Mouse (Mus musculus) gastrocnemius, postnatal 36 days (tissue): ENCODE results near the gene Wwc1. TPM values are rescaled to one million over a fixed set of nuclear protein-coding genes. Genes with fewer than 3 reads are reported as not detected.

ENCODE experiments used
- DNase-seq, 2 experiments: peaks; one replicate each; pipeline ENCODE4 v3.0.0; 2022
- intact Hi-C: fragments of 180-260 bp; cut with DNase I; formaldehyde crosslinking; loops from one replicate; pipeline ENCODE4 v1.15.1; 2025
- long read RNA-seq, 2 experiments: library from polyadenylated mRNA; stranded (forward); transcript quantifications; one replicate each; pipeline ENCODE4 v2.0.0; 2021
- total RNA-seq, 2 experiments: library from RNA; stranded (reverse); gene quantifications; 2 replicates each; pipeline ENCODE4 v1.2.3; 2021

The Wwc1 gene
- total RNA-seq, result under 1 TPM in 1 of 2 experiments, not detected in 1; 0.31 TPM
- long read RNA-seq, experiment 1, partial matches to known transcripts, result 0 of 3 reads
- long read RNA-seq, experiment 1, other reads (novel, unspliced or antisense), result 3 of 3 reads
- long read RNA-seq, experiment 2, partial matches to known transcripts, result 0 of 1 reads
- long read RNA-seq, experiment 2, other reads (novel, unspliced or antisense), result 1 of 1 reads

DNA sequence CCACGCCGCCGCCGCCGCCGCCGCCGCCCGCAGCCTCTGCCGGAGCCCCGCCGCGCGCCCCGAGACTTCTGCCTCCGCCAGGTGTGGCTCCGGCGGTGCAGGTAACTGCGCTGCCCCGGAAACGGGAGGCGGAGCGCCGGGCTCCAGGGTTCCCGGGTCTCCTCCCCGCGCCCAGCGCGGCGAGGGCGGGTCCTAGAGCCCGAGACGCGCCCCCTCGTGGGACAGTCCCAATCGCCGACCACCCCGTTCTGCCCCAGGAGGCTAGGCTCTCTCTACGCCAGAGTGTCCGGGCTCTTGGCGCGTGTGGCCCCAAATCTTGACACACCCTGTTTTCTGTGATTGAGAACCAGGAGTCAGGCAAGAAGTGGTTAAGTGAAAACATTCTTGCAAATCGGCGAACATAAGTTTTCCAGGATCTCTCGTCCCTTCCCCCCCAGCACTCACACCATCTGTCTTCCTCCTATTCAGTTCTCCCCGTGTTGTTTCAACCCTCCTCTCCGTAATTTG, at the start of gene Wwc1:
Wwc1 (minus strand) TSS at position 117 of the 507 bp plus-strand sequence.
- no peak for DNase-seq
- intact Hi-C loops, result no loop called here

DNA sequence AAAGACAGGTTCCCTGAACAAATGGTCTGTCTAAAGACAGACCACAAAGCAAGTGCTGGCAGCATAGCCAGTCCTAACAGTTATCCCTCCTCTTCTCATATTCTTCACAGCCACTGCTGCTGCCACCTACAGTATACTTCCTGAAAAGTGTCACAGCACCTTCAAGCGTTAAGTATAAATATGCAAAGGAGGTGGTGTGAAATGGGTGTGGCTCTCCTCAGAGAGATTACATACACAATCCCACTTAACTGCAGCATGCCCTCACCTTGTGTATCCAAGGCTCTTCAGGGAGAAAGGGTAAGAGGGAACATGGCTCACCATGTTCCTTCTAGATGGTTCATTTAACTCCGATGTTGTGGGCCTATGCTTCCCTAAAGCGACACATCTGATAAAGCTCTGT, 39.7 kb upstream of the Wwc1 start:
- intact Hi-C loops, result no loop called here
- no peak for DNase-seq

DNA sequence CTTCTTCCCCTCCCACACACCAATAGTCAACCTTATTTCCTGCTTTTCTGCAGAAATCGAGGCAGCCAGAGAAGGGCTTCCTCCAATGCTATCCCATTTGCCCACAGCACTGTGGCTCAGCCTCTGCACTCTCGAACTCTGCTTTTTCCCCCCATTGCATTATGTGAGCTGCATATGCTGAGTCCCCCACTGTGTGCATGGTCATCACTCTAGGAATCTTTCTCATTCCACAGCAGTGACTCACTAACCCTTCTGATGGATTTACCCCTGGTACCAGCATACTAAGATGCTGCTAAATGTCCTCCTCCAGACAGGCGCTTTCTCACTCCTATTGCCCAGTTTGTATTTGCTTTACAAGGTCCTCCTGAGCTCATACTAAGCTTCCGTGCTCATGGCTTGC, 32.9 kb upstream of the Wwc1 start:
- intact Hi-C loops, result no loop called here

DNA sequence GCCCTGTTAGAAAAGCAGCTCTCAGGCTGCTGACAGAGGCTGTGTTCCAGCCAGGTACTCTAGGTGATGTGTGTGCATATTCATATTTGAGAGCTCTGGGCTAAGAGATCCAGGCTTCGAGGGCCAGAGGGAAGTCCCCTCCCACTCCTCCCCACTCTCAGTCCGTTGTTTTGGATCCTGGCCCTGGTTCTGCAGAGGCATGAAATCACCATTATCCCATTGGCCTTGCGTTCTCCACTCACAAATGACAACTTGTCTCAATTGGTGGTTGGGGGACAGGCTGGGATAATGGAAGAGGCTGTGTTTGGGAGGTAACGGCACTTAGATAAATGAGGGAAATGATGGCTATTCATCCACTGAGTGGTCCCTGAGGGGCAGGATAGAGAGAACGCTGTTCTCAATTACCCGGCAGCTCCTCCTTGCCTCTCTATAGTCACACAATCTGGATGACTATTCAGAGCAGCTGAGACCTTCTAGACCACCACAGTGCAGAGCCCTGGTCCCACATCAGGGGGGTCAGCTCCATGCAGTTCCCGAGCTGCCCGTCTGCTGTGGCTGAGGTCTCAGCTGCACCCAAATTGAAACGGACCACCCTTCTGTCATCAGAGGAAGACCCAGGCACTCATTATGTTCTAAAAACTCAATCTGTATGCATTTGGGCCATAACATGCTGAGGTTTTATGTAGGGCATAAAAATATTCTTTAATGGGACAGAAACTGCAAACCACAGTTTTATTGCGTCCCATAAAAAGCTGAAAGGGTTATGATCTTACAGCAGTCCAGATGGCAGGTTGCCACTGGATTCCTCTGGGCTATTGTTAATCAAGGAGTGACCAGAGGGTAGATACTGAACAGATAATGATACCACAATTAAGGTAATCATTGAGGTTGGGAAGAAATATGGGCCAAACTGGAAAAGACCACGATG, 29.2 kb upstream of the Wwc1 start:
- no peak for DNase-seq
- intact Hi-C loops, result loop anchor here (5.0 kb wide), 1 partner anchor 87 kb away; no protein-coding TSS in a partner anchor

More for the DNA sequence above, 32.9 kb upstream of the Wwc1 start:
- no peak for DNase-seq

DNA sequence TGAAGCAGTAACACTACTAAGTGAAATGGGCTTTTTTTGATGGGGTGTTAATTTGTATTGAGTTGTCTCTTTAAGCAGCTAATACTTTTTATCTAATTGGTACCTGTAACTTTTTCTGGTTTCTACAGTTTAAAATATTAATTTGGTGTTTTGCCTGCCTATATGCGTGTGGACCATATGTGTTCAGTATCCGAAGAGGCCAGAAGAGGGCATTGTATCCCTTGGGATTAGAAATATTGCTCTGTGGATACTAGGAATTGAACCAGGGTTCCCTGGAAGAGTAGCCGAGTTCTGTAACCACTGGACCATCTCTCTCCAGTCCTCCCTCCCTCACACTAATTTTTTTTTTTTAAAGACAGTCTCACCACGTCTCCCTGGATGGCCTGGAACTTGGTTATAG, 22.6 kb upstream of the Wwc1 start:
- intact Hi-C loops, result loop anchor here (5.0 kb wide), 1 partner anchor 161 kb away; no protein-coding TSS in a partner anchor

DNA sequence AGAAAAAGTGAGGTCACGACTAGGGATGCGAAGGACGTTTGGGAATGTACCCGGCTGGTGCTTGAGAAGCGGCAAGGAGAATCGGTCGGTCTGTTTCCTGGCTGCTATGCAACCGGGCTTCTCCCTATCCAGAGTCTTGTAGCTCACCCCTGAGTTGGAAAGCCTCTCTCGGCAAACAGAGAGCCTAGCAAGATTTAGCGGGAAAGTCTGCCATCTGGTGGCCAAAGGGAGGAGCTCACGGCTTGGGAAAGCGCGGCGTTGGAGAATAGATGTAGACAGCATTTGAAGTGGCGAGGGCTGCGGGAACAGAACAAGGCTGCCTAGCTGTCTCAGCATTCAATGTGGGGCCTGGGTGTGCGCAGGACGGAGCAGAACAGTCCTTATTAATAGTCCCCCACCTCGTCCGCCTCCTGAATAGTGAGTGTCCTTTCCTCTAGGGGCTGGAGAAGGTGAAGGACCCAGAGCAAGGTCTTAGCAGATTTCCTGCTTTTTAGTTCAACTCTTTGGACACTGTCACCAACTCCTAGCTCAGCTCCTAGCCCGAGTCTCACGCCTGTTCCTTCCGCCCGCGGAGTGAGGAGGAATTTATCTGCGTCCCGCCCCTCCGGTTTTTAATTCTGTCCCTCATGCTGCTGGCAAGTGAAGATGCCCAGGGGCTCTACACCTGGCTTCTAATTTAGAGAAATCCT, 21.1 kb upstream of the Wwc1 start:
- peak; percentile 64 to 66 for DNase-seq
- intact Hi-C loops, result loop anchor here (5.0 kb wide), 1 partner anchor 159 kb away; no protein-coding TSS in a partner anchor

More for the DNA sequence above, 22.6 kb upstream of the Wwc1 start:
- DNase-seq, result no peak

DNA sequence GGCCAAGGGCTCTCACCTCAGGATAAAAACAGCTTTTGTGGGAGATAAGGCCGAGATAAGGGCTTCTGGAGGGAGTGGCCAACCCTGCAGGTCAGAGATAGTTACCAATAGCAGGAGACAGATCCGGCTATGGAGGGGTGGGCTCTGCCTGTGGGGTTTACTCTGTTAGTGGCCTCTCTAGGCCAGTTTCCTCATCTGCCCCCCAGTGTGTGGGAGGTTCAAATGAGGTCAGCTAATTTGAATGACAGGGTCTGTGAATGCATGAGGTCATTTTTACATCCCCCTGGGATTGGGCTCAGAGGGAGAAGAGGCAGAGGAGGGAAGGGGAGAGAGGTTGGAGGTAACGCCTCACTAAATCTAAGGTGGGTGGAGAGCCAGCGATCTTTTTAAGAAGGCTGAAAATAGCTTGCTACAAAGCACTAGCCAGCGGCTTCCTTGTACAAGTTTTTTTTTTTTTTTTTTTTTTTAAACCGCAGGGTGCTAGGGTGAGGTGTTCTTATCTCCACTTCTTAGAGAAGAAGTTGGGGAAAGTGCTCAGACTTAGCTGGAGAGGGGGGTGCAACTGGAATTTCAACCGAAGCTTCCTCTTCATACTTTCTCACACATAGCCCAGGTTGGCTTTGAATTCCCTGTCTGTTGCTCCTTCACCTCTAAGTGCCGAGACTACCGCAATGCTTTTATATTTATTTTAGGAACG, 20.4 kb upstream of the Wwc1 start:
- no peak for DNase-seq

DNA sequence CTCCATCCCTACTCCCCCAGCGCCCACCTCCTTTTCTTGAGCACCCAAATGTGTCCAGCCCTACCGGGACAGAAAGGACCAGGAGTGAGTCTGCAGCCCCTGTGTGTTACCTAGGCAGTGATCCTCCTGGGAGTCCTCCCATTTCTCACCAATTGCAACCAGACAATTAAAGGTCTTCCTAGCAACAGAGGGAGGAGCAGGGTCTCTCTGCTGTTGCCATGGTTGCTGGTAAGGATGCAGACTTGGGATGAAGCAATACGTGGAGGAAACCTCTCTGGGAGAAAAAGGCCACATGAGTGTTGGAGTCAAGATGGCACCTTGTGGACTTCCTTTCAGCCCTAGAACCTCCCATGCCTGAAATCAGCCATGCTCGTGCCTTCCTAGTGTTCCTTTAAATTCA, 19.7 kb upstream of the Wwc1 start:
- no peak for DNase-seq
- intact Hi-C loops, result loop anchor here (5.0 kb wide), 1 partner anchor 158 kb away; no protein-coding TSS in a partner anchor

More for the DNA sequence above, 20.4 kb upstream of the Wwc1 start:
- intact Hi-C loops, result loop anchor here (5.0 kb wide), 1 partner anchor 158 kb away; no protein-coding TSS in a partner anchor

DNA sequence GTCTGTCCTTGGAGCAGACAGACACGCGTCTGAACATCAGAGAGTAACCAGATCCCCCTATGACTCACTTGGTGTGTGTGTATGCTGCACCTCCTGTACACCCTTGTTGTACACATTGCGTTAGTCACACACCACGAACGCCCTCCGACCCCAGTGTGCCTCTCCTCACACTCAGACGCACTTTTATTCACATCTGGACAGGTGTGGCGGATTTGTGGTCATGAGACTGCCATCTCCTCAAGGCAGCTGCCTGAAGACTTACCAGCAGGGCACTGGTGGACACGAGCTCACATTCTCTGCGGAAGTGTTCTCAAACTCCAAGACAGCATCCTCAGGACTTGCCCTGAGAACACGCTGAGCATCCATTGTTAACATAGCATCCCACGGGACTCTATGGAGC, 17.7 kb upstream of the Wwc1 start:
- intact Hi-C loops, result loop anchor here (10.0 kb wide), 1 partner anchor 1153 kb away; no protein-coding TSS in a partner anchor
- no peak for DNase-seq

DNA sequence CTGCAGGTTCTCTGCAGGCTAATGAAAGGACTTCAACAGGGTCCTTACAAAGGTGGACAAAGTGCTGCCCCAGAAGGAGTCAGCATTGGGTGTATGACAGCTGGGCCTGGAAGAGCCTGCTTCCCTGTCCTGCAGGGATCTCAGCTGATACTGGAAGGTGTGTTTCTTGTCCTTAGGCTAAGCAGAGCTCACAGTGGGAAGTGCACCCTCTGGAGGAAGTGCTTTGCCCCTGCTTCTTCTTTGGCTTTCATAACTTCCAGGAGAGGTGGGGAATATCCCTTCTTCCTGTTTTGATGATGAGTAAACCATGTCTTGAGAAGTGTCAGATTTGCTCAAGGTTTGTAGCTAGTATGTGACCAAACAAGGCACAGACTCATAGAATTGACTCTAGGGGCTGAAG, 15.0 kb upstream of the Wwc1 start:
- DNase-seq, result no peak
- intact Hi-C loops, result loop anchor here (10.0 kb wide), 1 partner anchor 1151 kb away; no protein-coding TSS in a partner anchor

DNA sequence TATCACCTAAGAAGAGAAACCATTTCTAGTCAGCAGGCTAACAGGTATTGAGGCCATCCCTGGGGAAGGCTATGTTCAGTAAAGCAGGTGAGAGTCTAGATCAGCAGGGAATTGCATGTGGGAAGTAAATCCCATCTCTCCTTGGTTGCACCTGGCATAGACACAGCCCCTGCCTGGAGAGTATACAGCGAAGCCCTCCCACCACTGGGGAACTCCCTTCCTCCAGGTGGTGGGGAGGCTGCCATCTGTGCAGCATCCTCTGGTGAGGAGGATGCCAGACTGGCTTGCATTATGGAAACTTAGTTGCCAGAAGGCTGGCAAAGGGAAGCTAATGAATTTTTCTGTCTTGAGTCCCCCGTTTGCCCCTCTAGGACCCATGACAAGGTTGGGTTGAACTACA, 11.5 kb upstream of the Wwc1 start:
- intact Hi-C loops, result loop anchor here (10.0 kb wide), 1 partner anchor 1147 kb away; no protein-coding TSS in a partner anchor
- DNase-seq, result no peak

DNA sequence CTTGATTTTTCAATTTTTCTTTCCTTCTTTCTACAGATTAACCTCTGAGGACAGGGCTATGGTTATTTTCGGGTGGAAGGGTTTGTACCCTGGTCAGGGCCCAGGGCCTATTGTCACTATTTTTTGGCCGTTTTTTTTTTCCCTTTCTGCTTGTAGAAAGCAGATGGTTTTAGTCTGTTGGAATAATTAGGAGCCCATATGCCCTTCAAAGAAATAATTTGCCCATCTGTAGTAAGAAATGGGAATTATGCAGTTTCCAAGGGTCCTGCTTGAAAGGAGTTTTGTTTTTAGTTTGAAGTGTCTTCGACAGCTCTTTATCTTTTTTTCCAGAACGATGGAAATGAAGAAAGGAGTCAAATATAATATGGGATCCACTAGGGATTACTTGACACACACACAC, 9.6 kb upstream of the Wwc1 start:
- intact Hi-C loops, result loop anchor here (10.0 kb wide), 1 partner anchor 1145 kb away; no protein-coding TSS in a partner anchor
- no peak for DNase-seq

DNA sequence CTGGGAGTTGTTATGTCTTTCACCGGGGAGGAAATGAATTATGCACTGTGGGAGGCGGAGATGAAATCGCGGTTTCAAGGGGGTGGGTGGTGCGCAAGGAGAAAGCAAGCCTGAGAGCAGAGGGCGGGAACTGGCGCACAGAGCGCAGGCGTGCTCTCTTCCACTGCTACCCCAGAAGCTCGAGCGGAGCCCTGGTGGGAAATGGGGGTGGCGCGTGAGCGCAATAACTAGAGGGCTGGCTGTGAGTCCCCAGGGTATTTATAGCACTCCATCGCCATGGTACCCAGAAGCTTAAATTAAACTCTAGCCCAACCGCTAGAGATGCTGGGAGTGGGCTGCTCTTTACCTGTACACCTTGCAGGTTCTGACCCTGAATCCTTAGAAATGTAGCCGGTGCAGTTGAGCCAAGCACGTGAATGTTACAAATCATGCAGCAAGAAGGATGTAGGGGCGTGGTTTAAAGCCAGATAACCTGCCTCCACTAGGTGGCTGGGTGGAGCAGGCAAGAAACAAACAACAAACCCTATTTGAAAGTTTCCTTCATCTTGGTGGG, 5.6 kb upstream of the Wwc1 start:
- DNase-seq, result no peak
- intact Hi-C loops, result no loop called here

DNA sequence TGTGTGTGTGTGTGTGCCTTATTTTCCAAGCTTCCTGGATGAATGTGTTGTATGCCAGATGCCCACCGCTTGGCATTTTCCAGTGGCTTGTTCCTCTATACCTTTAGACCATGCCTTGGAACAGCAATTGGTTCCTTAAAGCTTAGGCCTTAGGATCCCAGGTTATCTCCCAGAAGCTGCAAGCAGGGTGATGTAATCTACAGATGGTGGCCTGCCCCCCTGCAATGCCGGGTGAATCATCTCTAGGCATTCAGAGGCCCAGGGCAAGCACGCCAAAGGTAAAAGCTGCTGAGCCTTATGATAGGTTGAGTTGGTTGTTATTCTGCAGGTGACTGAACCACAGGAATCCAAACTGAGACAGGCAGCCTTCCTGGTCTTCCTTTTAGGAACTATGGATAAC, 2.4 kb upstream of the Wwc1 start:
- DNase-seq, result no peak
- intact Hi-C loops, result no loop called here

DNA sequence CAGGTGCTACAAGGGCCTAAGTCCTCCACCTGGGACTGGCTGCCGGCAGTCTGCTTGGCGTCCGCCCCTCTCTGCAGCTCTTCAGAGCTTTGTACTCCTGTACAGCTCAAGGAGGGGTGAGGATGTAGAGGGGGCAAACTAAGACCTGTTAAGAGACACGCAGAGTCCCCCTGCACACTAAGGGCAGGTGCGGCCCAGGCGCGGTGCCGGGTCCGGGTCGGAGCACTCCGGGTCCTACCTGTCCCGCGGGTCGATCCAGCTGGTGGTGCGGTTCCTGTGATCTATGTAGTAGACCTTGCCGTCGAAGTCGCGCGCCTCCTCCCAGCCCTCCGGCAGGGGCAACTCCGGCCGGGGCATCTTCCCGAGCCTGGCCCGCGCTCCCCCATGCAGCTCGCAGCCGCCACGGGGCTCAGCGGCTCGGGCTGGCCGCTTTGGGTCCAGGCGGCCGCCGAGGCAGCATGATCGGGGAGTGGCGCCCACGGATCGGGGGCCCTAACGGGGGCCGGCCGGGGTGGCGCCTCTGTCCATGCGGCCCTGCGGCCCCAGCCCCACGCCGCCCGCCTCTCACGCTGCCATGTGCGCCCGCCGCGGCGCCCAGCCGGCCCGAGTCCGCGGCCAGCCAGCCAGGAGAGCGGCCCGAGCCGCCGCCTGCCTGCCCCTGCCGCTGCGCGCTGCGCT, 455 bp downstream of the Wwc1 start:
- intact Hi-C loops, result no loop called here
- no peak for DNase-seq

DNA sequence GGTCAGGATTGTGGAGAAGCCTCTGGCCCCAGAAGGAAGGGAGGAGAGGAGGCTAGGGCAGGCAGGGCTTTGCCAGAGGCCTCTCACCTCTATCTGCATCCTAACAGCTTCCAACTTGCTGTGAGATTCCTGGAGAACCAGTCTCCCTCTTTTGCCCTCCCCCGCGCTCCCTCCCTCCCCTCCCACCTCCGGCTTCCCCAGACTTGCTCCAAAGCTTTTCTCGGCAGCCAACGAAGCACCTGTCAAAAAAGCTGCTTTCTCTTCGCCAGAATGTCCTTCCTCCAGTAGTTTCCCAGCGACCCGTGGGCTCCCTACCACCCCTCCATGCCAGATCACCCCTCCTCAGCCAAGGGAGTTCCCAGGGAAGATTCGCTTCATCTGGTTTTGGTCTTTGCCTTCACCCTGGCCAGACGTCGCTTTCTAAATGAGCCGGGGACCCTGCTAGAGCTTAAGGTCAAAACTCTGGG, 1.0 kb downstream of the Wwc1 start:
- intact Hi-C loops, result no loop called here
- no peak for DNase-seq

DNA sequence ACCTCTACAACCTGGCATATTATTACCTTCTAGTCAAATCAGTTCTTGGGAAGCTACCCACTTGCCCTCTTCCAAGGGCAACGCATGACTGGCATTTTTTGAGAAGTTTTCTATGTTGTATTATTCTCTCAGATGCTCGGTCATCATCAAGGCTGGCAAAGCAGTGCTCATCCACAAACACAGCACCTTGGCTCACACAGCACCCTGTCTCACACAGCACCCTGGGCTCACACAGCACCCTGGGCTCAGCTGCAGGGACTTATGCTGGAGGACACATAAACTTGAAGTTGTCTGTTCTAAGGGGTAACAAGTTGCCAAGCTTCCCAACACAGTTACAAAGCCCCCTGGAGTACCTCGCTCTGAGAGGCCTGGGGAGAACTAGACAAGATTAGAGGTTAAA, 2.5 kb downstream of the Wwc1 start:
- intact Hi-C loops, result no loop called here
- no peak for DNase-seq

DNA sequence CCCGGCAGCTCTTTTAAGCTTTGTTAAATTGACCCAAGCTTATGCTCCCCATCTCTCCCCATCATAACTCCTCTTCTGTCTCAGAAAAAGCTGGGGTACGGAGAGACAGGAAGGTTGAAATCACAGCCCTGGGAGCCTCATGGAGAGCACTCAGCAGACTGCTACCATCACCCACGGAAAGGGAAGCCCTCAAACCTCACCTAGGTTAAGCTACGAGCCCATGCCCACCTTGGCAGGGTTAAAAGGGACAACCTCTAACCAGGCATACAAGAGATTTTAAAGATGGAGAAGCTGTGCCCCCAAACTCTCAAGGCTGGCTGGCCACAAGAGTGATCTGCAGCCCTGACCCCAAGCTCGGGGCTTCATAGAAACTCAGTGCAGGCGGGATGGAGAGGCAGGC, 3.2 kb downstream of the Wwc1 start:
- DNase-seq, result no peak
- intact Hi-C loops, result no loop called here

DNA sequence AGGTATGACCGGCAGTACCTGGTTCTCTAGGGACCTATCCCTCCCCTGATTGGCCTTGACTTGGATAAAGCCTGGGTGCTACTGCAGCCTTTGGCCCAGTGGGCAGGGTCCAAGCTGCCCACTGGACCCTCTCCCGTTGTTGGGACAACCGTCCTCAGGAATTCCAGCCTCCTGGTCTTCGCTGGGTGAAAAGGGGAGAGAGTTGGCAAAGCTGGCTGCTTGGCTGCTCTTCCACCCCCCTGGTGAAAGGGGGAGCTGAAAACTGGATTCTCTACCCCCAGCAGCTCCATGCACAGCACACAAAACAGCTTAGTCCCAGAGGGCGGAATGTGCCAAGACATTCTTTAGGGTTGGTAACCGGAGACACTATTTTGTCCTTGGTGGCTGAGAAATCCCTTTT, 3.8 kb downstream of the Wwc1 start:
- DNase-seq, result no peak
- intact Hi-C loops, result no loop called here
